Mouse (Mus musculus) liver, embryonic 15.5 days (tissue): Measurements from ENCODE around the gene Nr1i3. TPM values are rescaled to one million over a fixed set of nuclear protein-coding genes. Genes with fewer than 3 reads are reported as not detected.

Source experiments
- polyA plus RNA-seq: library from polyadenylated mRNA; unstranded; fragments of >200 nt; fragmentation: Nextera tagmentation; extraction: Ambion mirVana; gene quantifications from 2 replicates; pipeline ENCODE4 v1.2.1, GENCODE M21; 2015

Nr1i3 gene
- polyA plus RNA-seq, 1 experiment from 2014 or later, result 1.1 TPM

Other genes starting within 250 kb of the Nr1i3 start
- 4.8 and 5.7 TPM in 2 replicates for gene Fcgr2b, start 237.4 kb upstream of the Nr1i3 start, polyA plus RNA-seq
- 3.9 and 4.2 TPM in 2 replicates for gene Fcgr4, start 195.1 kb upstream of the Nr1i3 start, polyA plus RNA-seq
- gene Fcgr3, start 149.0 kb upstream of the Nr1i3 start, polyA plus RNA-seq, result 27.2 and 28.0 TPM in 2 replicates
- gene Cfap126, start 100.1 kb upstream of the Nr1i3 start, polyA plus RNA-seq, result 1.7 and 2.6 TPM in 2 replicates
- gene Sdhc, start 63.4 kb upstream of the Nr1i3 start, polyA plus RNA-seq, result 149 and 158 TPM in 2 replicates
- not detected in 2 replicates for gene Mpz, start 63.3 kb upstream of the Nr1i3 start, polyA plus RNA-seq
- 1.7 and 2.1 TPM in 2 replicates for gene Pcp4l1, start 17.7 kb upstream of the Nr1i3 start, polyA plus RNA-seq
- gene Tomm40l, start 8.5 kb downstream of the Nr1i3 start, polyA plus RNA-seq, result 15.8 and 16.2 TPM in 2 replicates
- 6,467 and 6,641 TPM in 2 replicates for gene Apoa2, start 11.1 kb downstream of the Nr1i3 start, polyA plus RNA-seq
- 115 and 118 TPM in 2 replicates for gene Fcer1g, start 20.4 kb downstream of the Nr1i3 start, polyA plus RNA-seq
- 0.58 and 0.60 TPM in 2 replicates for gene Adamts4, start 36.5 kb downstream of the Nr1i3 start, polyA plus RNA-seq
- gene Ndufs2, start 37.4 kb downstream of the Nr1i3 start, polyA plus RNA-seq, result 137 and 144 TPM in 2 replicates
- 21.9 and 23.5 TPM in 2 replicates for gene B4galt3, start 56.4 kb downstream of the Nr1i3 start, polyA plus RNA-seq
- gene Ppox, start 67.2 kb downstream of the Nr1i3 start, polyA plus RNA-seq, result 214 and 226 TPM in 2 replicates
- 24.9 and 28.5 TPM in 2 replicates for gene Usp21, start 74.0 kb downstream of the Nr1i3 start, polyA plus RNA-seq
- gene Ufc1, start 81.1 kb downstream of the Nr1i3 start, polyA plus RNA-seq, result 40.6 and 41.4 TPM in 2 replicates
- 18.6 and 20.1 TPM in 2 replicates for gene Dedd, start 115.2 kb downstream of the Nr1i3 start, polyA plus RNA-seq
- 33.1 and 39.1 TPM in 2 replicates for gene Nit1, start 131.7 kb downstream of the Nr1i3 start, polyA plus RNA-seq
- 32.8 and 37.5 TPM in 2 replicates for gene Pfdn2, start 131.7 kb downstream of the Nr1i3 start, polyA plus RNA-seq
- 0.21 and 0.33 TPM in 2 replicates for gene Klhdc9, start 146.8 kb downstream of the Nr1i3 start, polyA plus RNA-seq
- 0.07 and 0.18 TPM in 2 replicates for gene Nectin4, start 156.1 kb downstream of the Nr1i3 start, polyA plus RNA-seq
- 5.0 and 5.3 TPM in 2 replicates for gene Arhgap30, start 175.0 kb downstream of the Nr1i3 start, polyA plus RNA-seq
- gene Usf1, start 197.3 kb downstream of the Nr1i3 start, polyA plus RNA-seq, result 18.6 and 21.3 TPM in 2 replicates
- gene Tstd1, start 204.9 kb downstream of the Nr1i3 start, polyA plus RNA-seq, result 2.1 and 2.5 TPM in 2 replicates
- gene F11r, start 223.6 kb downstream of the Nr1i3 start, polyA plus RNA-seq, result 29.7 and 32.8 TPM in 2 replicates